Mouse (Mus musculus) layer of hippocampus, postnatal 10 days (tissue): Measurements from ENCODE around the gene Map4k5. TPM values are rescaled to one million over a fixed set of nuclear protein-coding genes. Genes with fewer than 3 reads are reported as not detected.

ENCODE experiments used
- DNase-seq, 2 experiments: peaks; one replicate each; pipeline ENCODE4 v3.0.0; 2021; ENCODE audit warnings: low spot score in 2 of 2
- total RNA-seq, 2 experiments: library from RNA; stranded (reverse); gene quantifications; 2 replicates each; pipeline ENCODE4 v1.2.3; 2021

Gene Map4k5
- total RNA-seq, 2 experiments from 2014 or later: 46.1 to 47.5 TPM

GRCm38 (mm10) chr12:69789766-69790529, 103.1 kb downstream of the Map4k5 start:
- DNase-seq: no peak

- DNase-seq: no peak
Observed at GRCm38 (mm10) chr12:69788380-69788779, 104.6 kb downstream of the Map4k5 start.

- DNase-seq: no peak
Observed at GRCm38 (mm10) chr12:69785471-69785870, 107.5 kb downstream of the Map4k5 start.

GRCm38 (mm10) chr12:69783247-69784025, 109.6 kb downstream of the Map4k5 start:
- DNase-seq: no peak

- no peak for DNase-seq
Observed at GRCm38 (mm10) chr12:69781935-69782650, 110.9 kb downstream of the Map4k5 start.

- DNase-seq: no peak
Observed at GRCm38 (mm10) chr12:69781480-69781879, 111.5 kb downstream of the Map4k5 start.

- no peak for DNase-seq
Observed at GRCm38 (mm10) chr12:69777957-69778356, 115.0 kb downstream of the Map4k5 start.

GRCm38 (mm10) chr12:69777341-69777730, 115.7 kb downstream of the Map4k5 start:
- DNase-seq: no peak

GRCm38 (mm10) chr12:69776607-69777340, 116.2 kb downstream of the Map4k5 start:
- DNase-seq: no peak

- no peak for DNase-seq
Observed at GRCm38 (mm10) chr12:69768841-69769240, 124.2 kb downstream of the Map4k5 start.

- DNase-seq: no peak
Observed at GRCm38 (mm10) chr12:69767476-69768258, 125.3 kb downstream of the Map4k5 start.

GRCm38 (mm10) chr12:69766185-69766904, 126.7 kb downstream of the Map4k5 start:
- no peak for DNase-seq

GRCm38 (mm10) chr12:69765543-69765942, 127.5 kb downstream of the Map4k5 start:
- no peak for DNase-seq

- no peak for DNase-seq
Observed at GRCm38 (mm10) chr12:69761603-69762002, 131.4 kb downstream of the Map4k5 start.

- no peak for DNase-seq
Observed at GRCm38 (mm10) chr12:69760743-69761406, 132.1 kb downstream of the Map4k5 start.

GRCm38 (mm10) chr12:69760014-69760413, 133.0 kb downstream of the Map4k5 start:
- no peak for DNase-seq

- no peak for DNase-seq
Observed at GRCm38 (mm10) chr12:69759267-69759885, 133.6 kb downstream of the Map4k5 start.
